Mouse (Mus musculus): ENCODE data around the gene Osbpl8. TPM values are rescaled to one million over a fixed set of nuclear protein-coding genes. Genes with fewer than 3 reads are reported as not detected.
A peak's percentile ranks its signal among the peaks of the same experiment; 100 is the strongest.

The Osbpl8 gene
- polyA plus RNA-seq, 1 experiment from 2014 or later = 35.3 TPM

GRCm38 (mm10) chr10:111273463-111274088 is 109.0 kb downstream of the Osbpl8 start:
- no peak for ATAC-seq (ENCODE audit: insufficient number of reproducible peaks, low FRiP score)
- Histone ChIP-seq H3K27ac (ENCODE audit: poor library complexity, severe bottlenecking) (peak overlapping the region; percentile 58; the same call in 1 of the 2 replicates), H3K9me3 (replicated peaks) (no peaks in the 10 kb centered on the region), H3K36me3 (peaks cover 59% of the 10 kb centered on the region), H3K4me2 (no peak overlapping the region), H3K9ac (no peak overlapping the region), H3K4me3 (no peak overlapping the region), H3K27me3 (replicated peaks) (no peaks in the 10 kb centered on the region), H3K4me1 (replicated peaks) (peaks cover 23% of the 10 kb centered on the region)
- 62% methylated on average over 5 of the region's 5 CpGs for WGBS

DNA sequence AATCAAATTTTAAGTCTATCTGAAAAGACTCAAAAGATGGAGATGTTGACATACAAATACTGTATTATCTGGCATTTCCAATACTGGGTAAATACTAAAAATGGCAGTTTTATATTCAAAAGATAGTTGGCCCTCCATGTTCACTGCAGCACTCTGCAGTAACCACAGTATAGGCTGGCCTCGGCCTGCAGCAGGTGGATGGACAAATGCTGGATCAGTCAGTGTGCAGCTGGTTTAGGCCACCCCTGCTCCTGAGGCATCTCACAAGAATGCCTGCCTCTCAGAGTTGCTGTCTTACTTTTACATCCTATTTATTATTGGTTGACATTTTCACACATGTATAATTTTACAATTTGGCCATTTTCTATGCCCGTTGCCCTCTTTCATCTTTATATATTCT is 111.3 kb downstream of the Osbpl8 start:
- no peaks in the 10 kb centered on the region for H3K9me3 ChIP-seq (replicated peaks)
- peaks cover 56% of the 10 kb centered on the region for H3K36me3 ChIP-seq
- H3K9ac ChIP-seq = no peak overlapping the region
- peaks cover 22% of the 10 kb centered on the region for H3K4me1 ChIP-seq (replicated peaks)
- no peak overlapping the region for H3K27ac ChIP-seq (ENCODE audit: poor library complexity, severe bottlenecking)
- no peak overlapping the region for H3K4me2 ChIP-seq
- H3K27me3 ChIP-seq (replicated peaks) = no peaks in the 10 kb centered on the region
- H3K4me3 ChIP-seq = no peak overlapping the region
- no peak for ATAC-seq (ENCODE audit: insufficient number of reproducible peaks, low FRiP score)
- WGBS = 87% methylated on average over 2 of the region's 2 CpGs

DNA sequence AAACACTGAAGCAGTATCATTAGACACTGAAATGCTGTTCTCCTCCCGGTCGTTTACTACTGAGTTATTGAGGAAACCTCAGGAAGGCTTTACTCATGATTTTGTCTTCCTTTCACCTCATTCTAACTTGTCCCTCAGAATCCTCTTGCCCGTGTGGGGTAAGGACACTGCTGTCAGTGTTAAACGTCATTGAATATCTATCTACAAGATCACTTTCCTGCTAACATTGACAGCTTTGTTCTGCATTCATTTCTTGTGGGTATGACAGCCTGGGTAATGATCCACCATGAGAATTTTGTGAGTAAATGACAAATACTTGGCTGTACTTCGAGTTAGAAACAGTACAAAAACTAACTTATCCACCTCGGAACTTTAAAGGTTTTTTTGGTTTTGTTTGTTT is 133.1 kb downstream of the Osbpl8 start:
- Histone ChIP-seq H3K9ac (no peak overlapping the region), H3K9me3 (replicated peaks) (no peaks in the 10 kb centered on the region), H3K27ac (ENCODE audit: poor library complexity, severe bottlenecking) (no peak overlapping the region), H3K4me1 (replicated peaks) (peaks cover 3% of the 10 kb centered on the region; the same call in 1 of the 2 replicates), H3K27me3 (replicated peaks) (no peaks in the 10 kb centered on the region), H3K4me3 (peak overlapping the region; percentile 95), H3K4me2 (peak overlapping the region; percentile 77), H3K36me3 (peaks cover 5% of the 10 kb centered on the region)
- ATAC-seq (ENCODE audit: insufficient number of reproducible peaks, low FRiP score) = no peak
- 34% methylated on average over 6 of the region's 6 CpGs for WGBS

- Histone ChIP-seq H3K4me3 (peak within 1 kb of the TSS; percentile 95), H3K9me3 (replicated peaks) (no peaks in the 10 kb centered on the region)
Observed at GRCm38 (mm10) chr10:111298140-111299098, 133.9 kb downstream of the Osbpl8 start, which contains the start of gene Bbs10. Gene Bbs10, plus strand, starts transcription at chr10:111298679.

GRCm38 (mm10) chr10:111299591-111299990 is 135.0 kb downstream of the Osbpl8 start:
- no peak for ATAC-seq (ENCODE audit: insufficient number of reproducible peaks, low FRiP score)
- H3K27ac ChIP-seq (ENCODE audit: poor library complexity, severe bottlenecking) = no peak overlapping the region
- WGBS = 67% methylated on average over 6 of the region's 6 CpGs
- no peak overlapping the region for H3K4me3 ChIP-seq
- no peak overlapping the region for H3K9ac ChIP-seq
- H3K9me3 ChIP-seq (replicated peaks) = no peaks in the 10 kb centered on the region
- no peak overlapping the region for H3K4me2 ChIP-seq
- H3K36me3 ChIP-seq = no peaks in the 10 kb centered on the region
- H3K4me1 ChIP-seq (replicated peaks) = peaks cover 3% of the 10 kb centered on the region; the same call in 1 of the 2 replicates
- H3K27me3 ChIP-seq (replicated peaks) = no peaks in the 10 kb centered on the region

More at GRCm38 (mm10) chr10:111298140-111299098, 133.9 kb downstream of the Osbpl8 start, which contains the start of gene Bbs10:
- H3K36me3 ChIP-seq = peaks cover 2% of the 10 kb centered on the region
- ATAC-seq (ENCODE audit: insufficient number of reproducible peaks, low FRiP score) = peak; percentile 99
- H3K9ac ChIP-seq = peak within 1 kb of the TSS; percentile 86
- no peaks in the 10 kb centered on the region for H3K27me3 ChIP-seq (replicated peaks)
- H3K4me2 ChIP-seq = peak within 1 kb of the TSS; percentile 77
- WGBS = under 1% methylated on average over 54 of the region's 54 CpGs
- H3K4me1 ChIP-seq (replicated peaks) = peaks cover 3% of the 10 kb centered on the region; the same call in 1 of the 2 replicates
- peak within 1 kb of the TSS; percentile 78; the same call in 1 of the 2 replicates for H3K27ac ChIP-seq (ENCODE audit: poor library complexity, severe bottlenecking)

GRCm38 (mm10) chr10:111301041-111301440 is 136.5 kb downstream of the Osbpl8 start:
- Histone ChIP-seq H3K27me3 (replicated peaks) (no peaks in the 10 kb centered on the region), H3K9ac (no peak overlapping the region), H3K27ac (ENCODE audit: poor library complexity, severe bottlenecking) (no peak overlapping the region), H3K9me3 (replicated peaks) (no peaks in the 10 kb centered on the region), H3K36me3 (no peaks in the 10 kb centered on the region), H3K4me1 (replicated peaks) (peaks cover 3% of the 10 kb centered on the region; the same call in 1 of the 2 replicates), H3K4me3 (no peak overlapping the region), H3K4me2 (no peak overlapping the region)
- ATAC-seq (ENCODE audit: insufficient number of reproducible peaks, low FRiP score) = no peak
- 87% methylated on average over 5 of the region's 5 CpGs for WGBS

- Histone ChIP-seq H3K4me3 (no peak overlapping the region), H3K9me3 (replicated peaks) (no peaks in the 10 kb centered on the region), H3K36me3 (no peaks in the 10 kb centered on the region), H3K27ac (ENCODE audit: poor library complexity, severe bottlenecking) (no peak overlapping the region), H3K4me2 (no peak overlapping the region), H3K4me1 (replicated peaks) (peaks cover 3% of the 10 kb centered on the region; the same call in 1 of the 2 replicates), H3K27me3 (replicated peaks) (no peaks in the 10 kb centered on the region), H3K9ac (no peak overlapping the region)
- WGBS = 82% methylated on average over 6 of the region's 6 CpGs
- ATAC-seq (ENCODE audit: insufficient number of reproducible peaks, low FRiP score) = no peak
Observed at GRCm38 (mm10) chr10:111302486-111302885, 137.9 kb downstream of the Osbpl8 start.

DNA sequence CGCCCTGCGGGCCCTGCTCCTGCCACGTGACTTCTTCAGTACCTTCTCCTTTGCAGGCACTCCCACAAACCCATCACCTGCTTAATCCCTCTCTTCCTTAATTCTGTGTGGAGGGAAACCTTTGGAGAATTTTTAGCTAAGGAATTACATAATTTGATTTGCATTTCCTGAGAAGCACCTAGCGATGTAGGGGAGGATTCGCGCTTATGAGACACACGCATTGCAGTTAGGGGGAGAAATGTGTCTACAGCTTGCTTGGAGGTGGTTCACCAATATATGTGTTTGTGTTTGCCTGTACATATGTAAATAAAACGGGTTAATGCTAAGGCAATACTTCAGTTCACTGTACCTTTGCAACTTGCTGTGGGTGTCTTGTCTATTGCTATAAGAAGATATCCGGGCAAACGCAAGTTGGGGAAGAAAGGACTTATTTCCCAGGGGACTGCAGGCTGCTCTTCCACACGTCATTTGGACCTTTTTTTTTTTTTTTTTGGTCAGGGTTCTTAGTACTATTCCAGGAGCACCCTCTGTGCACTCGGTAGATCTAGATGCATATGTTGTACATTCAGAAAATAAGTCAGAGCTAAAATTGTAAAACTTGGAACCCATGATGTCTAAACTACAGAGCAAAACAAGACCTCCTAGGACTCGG is 144.4 kb downstream of the Osbpl8 start:
- ATAC-seq (ENCODE audit: insufficient number of reproducible peaks, low FRiP score) = no peak
- no peak overlapping the region for H3K4me3 ChIP-seq
- WGBS = 84% methylated on average over 13 of the region's 13 CpGs
- no peak overlapping the region for H3K4me2 ChIP-seq
- H3K27ac ChIP-seq (ENCODE audit: poor library complexity, severe bottlenecking) = no peak overlapping the region
- no peak overlapping the region for H3K9ac ChIP-seq
- no peaks in the 10 kb centered on the region for H3K27me3 ChIP-seq (replicated peaks)
- no peaks in the 10 kb centered on the region for H3K9me3 ChIP-seq (replicated peaks)
- H3K36me3 ChIP-seq = no peaks in the 10 kb centered on the region
- peaks cover 8% of the 10 kb centered on the region for H3K4me1 ChIP-seq (replicated peaks)

DNA sequence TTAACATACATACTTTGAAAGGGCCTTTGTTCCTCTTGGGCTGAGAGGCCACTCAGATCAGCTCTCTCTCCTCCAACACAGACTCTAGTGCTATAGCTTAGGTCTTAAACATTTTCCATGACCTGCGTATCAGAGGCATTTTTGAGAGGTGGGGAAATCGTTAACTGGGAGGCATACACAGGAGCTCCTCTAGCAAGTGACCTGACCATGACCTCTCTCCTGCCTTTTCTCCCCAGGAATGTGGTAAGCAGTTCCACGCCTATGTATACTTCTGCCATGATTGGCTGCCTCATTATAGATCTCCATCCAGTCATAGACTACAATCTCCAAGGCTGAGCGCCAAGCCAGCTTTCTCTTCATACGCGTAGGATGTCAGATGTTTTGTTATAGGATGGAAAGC is 148.7 kb downstream of the Osbpl8 start:
- Histone ChIP-seq H3K9me3 (replicated peaks) (no peaks in the 10 kb centered on the region), H3K27ac (ENCODE audit: poor library complexity, severe bottlenecking) (no peak overlapping the region), H3K27me3 (replicated peaks) (no peaks in the 10 kb centered on the region), H3K4me2 (no peak overlapping the region), H3K36me3 (no peaks in the 10 kb centered on the region), H3K9ac (no peak overlapping the region), H3K4me3 (no peak overlapping the region), H3K4me1 (replicated peaks) (peaks cover 8% of the 10 kb centered on the region)
- ATAC-seq (ENCODE audit: insufficient number of reproducible peaks, low FRiP score) = no peak
- 55% methylated on average over 6 of the region's 6 CpGs for WGBS

GRCm38 (mm10) chr10:111314636-111315395 is 150.3 kb downstream of the Osbpl8 start:
- H3K36me3 ChIP-seq = no peaks in the 10 kb centered on the region
- H3K27me3 ChIP-seq (replicated peaks) = no peaks in the 10 kb centered on the region
- H3K9ac ChIP-seq = no peak overlapping the region
- H3K4me1 ChIP-seq (replicated peaks) = peaks cover 8% of the 10 kb centered on the region
- no peak for ATAC-seq (ENCODE audit: insufficient number of reproducible peaks, low FRiP score)
- WGBS = 74% methylated on average over 10 of the region's 10 CpGs
- no peaks in the 10 kb centered on the region for H3K9me3 ChIP-seq (replicated peaks)
- no peak overlapping the region for H3K4me2 ChIP-seq
- no peak overlapping the region for H3K4me3 ChIP-seq
- H3K27ac ChIP-seq (ENCODE audit: poor library complexity, severe bottlenecking) = no peak overlapping the region

All from heart, embryonic 12.5 days (tissue).